Mouse (Mus musculus) kidney, postnatal 0 days (tissue): ENCODE results near the gene Dolk. TPM values are rescaled to one million over a fixed set of nuclear protein-coding genes. Genes with fewer than 3 reads are reported as not detected.

Experiments used
- ATAC-seq: fragments of 200-750 bp; cut with Nextera tagmentation; replicated peaks from 2 replicates; pipeline ENCODE4 v1.8.0; 2017; ENCODE audit warnings: low read depth, moderate number of reproducible peaks, moderate TSS enrichment, moderate library complexity; ENCODE audit not compliant: low FRiP score
- DNase-seq: peaks from one replicate; pipeline ENCODE4 v3.0.0-alpha.2; 2016; ENCODE audit warnings: low spot score
- H3K27ac ChIP-seq: fragments of 300-500 bp; sonication (generic); 2 replicates; pipeline ENCODE4 v1.5.1; 2014; ENCODE audit warnings: mild to moderate bottlenecking
- H3K27me3 ChIP-seq: fragments of 300-500 bp; sonication (generic); 2 replicates; pipeline ENCODE4 v1.6.1; 2014; ENCODE audit warnings: low read length, mixed read lengths; ENCODE audit not compliant: insufficient read depth
- H3K36me3 ChIP-seq: fragments of 300-500 bp; sonication (generic); 2 replicates; pipeline ENCODE4 v1.6.1; 2014; ENCODE audit warnings: low read length, mixed read lengths; ENCODE audit not compliant: insufficient read depth
- H3K4me1 ChIP-seq: fragments of 300-500 bp; sonication (generic); replicated peaks from 2 replicates; pipeline ENCODE4 v1.6.1; 2014; ENCODE audit warnings: antibody characterized with exemption, low read length, mixed read lengths; ENCODE audit not compliant: insufficient read depth
- H3K4me2 ChIP-seq: fragments of 300-500 bp; sonication (generic); 2 replicates; pipeline ENCODE4 v1.6.1; 2014; ENCODE audit warnings: mild to moderate bottlenecking, low read length, moderate library complexity, mixed read lengths
- H3K4me3 ChIP-seq: fragments of 300-500 bp; sonication (generic); replicated peaks from 2 replicates; pipeline ENCODE4 v1.5.1; 2014; ENCODE audit warnings: low read depth, low read length
- H3K9ac ChIP-seq: fragments of 300-500 bp; sonication (generic); 2 replicates; pipeline ENCODE4 v1.6.1; 2014; ENCODE audit warnings: low read depth, low read length
- H3K9me3 ChIP-seq: fragments of 300-500 bp; sonication (generic); replicated peaks from 2 replicates; pipeline ENCODE4 v1.6.1; 2016; ENCODE audit warnings: low read length, inconsistent platforms, mixed read lengths
- CTCF ChIP-seq: IDR thresholded peaks from 2 replicates; pipeline ENCODE4 v1.5.1; 2016; ENCODE audit warnings: antibody characterized with exemption, low read depth, mild to moderate bottlenecking, moderate library complexity
- WGBS: fragments of 180-500 bp; shearing (Covaris S2); extraction: QIAGEN DNeasy Blood & Tissue Kit; methylation state at CpG from one replicate; pipeline ENCODE4 v1.1.7; 2014; 5-methylcytosine and 5-hydroxymethylcytosine counted together
- polyA plus RNA-seq: library from polyadenylated mRNA; unstranded; fragments of >200 nt; fragmentation: Nextera tagmentation; extraction: Ambion mirVana; gene quantifications from 2 replicates; pipeline ENCODE4 v1.2.1, GENCODE M21; 2015

Gene Dolk
- polyA plus RNA-seq, 1 experiment from 2014 or later = 33.8 TPM

GRCm38 (mm10) chr2:30280743-30281142 is 5.4 kb downstream of the Dolk start, which contains the start of gene Gm28038:
TSS of gene Gm28038 (plus strand) at chr2:30281043.
- Histone ChIP-seq H3K4me1 (peaks cover 8% of the 10 kb centered on the region), H3K4me2 (no peak within 1 kb of the TSS), H3K4me3 (no peak within 1 kb of the TSS), H3K27ac (no peak within 1 kb of the TSS), H3K27me3 (no peaks in the 10 kb centered on the region), H3K36me3 (no peaks in the 10 kb centered on the region), H3K9me3 (no peaks in the 10 kb centered on the region), H3K9ac (no peak within 1 kb of the TSS)
- no peak for TF ChIP-seq CTCF
- WGBS = 88% methylated on average over 11 of the region's 11 CpGs
- DNase-seq (no peak), ATAC-seq (no peak)

GRCm38 (mm10) chr2:30270134-30270533 is 16.0 kb downstream of the Dolk start:
- Histone ChIP-seq H3K27me3 (no peaks in the 10 kb centered on the region), H3K4me3 (no peak overlapping the region), H3K4me1 (peaks cover 21% of the 10 kb centered on the region), H3K36me3 (no peaks in the 10 kb centered on the region), H3K4me2 (no peak overlapping the region), H3K27ac (peak overlapping the region; percentile 40; the same call in 1 of the 2 replicates), H3K9me3 (no peaks in the 10 kb centered on the region), H3K9ac (no peak overlapping the region)
- DNase-seq = peak; percentile 94
- WGBS = 26% methylated on average over 1 of the region's 1 CpGs
- ATAC-seq = peak; percentile 67
- peak; percentile 98 for TF ChIP-seq CTCF

GRCm38 (mm10) chr2:30269241-30269990 is 16.7 kb downstream of the Dolk start:
- Histone ChIP-seq H3K9ac (no peak overlapping the region), H3K4me1 (peaks cover 26% of the 10 kb centered on the region), H3K9me3 (no peaks in the 10 kb centered on the region), H3K4me3 (no peak overlapping the region), H3K27me3 (no peaks in the 10 kb centered on the region), H3K36me3 (0 out of 2 replicates have a peak, but pooled peaks cover under 1% of the 10 kb centered on the region), H3K27ac (peak overlapping the region; percentile 40; the same call in 1 of the 2 replicates), H3K4me2 (no peak overlapping the region)
- ATAC-seq (no peak), DNase-seq (no peak)
- WGBS = 85% methylated on average over 17 of the region's 17 CpGs
- TF ChIP-seq CTCF = no peak

DNA sequence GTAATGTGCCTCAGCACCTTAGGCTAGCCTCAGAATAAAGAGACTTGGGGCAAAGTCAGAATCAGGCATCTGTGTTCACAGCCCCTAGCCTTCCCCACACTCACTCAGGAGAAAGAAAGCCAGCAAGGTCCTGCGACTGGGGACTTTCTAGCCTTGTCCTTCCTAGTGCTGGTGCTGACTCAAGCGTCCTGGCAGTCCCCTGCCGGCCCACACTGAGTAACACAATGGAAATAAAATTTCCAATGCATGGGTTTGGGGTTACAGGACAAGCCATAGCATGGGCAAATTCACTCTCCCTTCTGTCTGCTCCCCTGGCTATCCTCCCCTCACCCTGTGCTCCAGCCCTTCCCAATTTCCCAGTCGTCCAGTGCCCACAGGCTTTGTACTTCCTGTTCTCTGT is 17.8 kb downstream of the Dolk start:
- no peak overlapping the region; the same call in 1 of the 2 replicates for H3K27ac ChIP-seq
- no peaks in the 10 kb centered on the region for H3K27me3 ChIP-seq
- no peak for ATAC-seq
- 49% methylated on average over 4 of the region's 4 CpGs for WGBS
- no peak overlapping the region for H3K9ac ChIP-seq
- peaks cover 10% of the 10 kb centered on the region; the same call in 1 of the 2 replicates for H3K36me3 ChIP-seq
- H3K4me2 ChIP-seq = no peak overlapping the region
- no peak for DNase-seq
- no peaks in the 10 kb centered on the region for H3K9me3 ChIP-seq
- no peak; the same call in 1 of the 2 replicates for TF ChIP-seq CTCF
- H3K4me1 ChIP-seq = peaks cover 26% of the 10 kb centered on the region
- no peak overlapping the region for H3K4me3 ChIP-seq

DNA sequence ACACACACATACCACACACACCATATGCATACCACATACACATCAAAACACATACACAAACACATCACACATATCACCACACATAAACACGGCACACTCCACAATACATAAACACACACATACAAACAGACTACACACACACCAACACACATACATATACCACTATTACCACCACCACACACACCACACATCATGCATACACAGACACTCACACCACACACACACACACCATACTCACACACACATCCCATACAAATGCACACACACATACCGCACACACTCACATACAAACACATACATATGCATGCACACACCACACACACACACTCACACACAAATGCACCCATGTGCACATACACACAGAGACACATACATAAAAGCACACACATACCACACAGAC is 18.7 kb downstream of the Dolk start:
- Histone ChIP-seq H3K4me3 (no peak overlapping the region), H3K9me3 (no peaks in the 10 kb centered on the region), H3K27ac (no peak overlapping the region), H3K4me1 (peaks cover 26% of the 10 kb centered on the region), H3K9ac (no peak overlapping the region), H3K27me3 (no peaks in the 10 kb centered on the region), H3K4me2 (no peak overlapping the region), H3K36me3 (peaks cover 18% of the 10 kb centered on the region; the same call in 1 of the 2 replicates)
- DNase-seq (no peak), ATAC-seq (no peak)
- no peak for TF ChIP-seq CTCF
- 93% methylated on average over 2 of the region's 2 CpGs for WGBS

- ATAC-seq = peak; percentile 81
- Histone ChIP-seq H3K27me3 (no peaks in the 10 kb centered on the region), H3K4me2 (peak overlapping the region; percentile 45), H3K36me3 (peaks cover 20% of the 10 kb centered on the region; the same call in 1 of the 2 replicates), H3K4me3 (no peak overlapping the region), H3K9ac (peak overlapping the region; percentile 49; the same call in 1 of the 2 replicates), H3K9me3 (no peaks in the 10 kb centered on the region), H3K4me1 (peaks cover 26% of the 10 kb centered on the region), H3K27ac (peak overlapping the region; percentile 94)
- WGBS = 19% methylated on average over 4 of the region's 4 CpGs
- peak; percentile 90 for DNase-seq
- TF ChIP-seq CTCF = no peak
Measured at GRCm38 (mm10) chr2:30266392-30266941, 19.7 kb downstream of the Dolk start.
